Mouse (Mus musculus) heart, adult 2 months (tissue): ENCODE results near the gene Tbxa2r. TPM values are rescaled to one million over a fixed set of nuclear protein-coding genes. Genes with fewer than 3 reads are reported as not detected.

Experiments
- DNase-seq, 2 experiments: peaks; one replicate each; pipeline ENCODE4 v3.0.0; 2021
- H3K27ac ChIP-seq: fragments of 200-600 bp; 2 replicates; pipeline ENCODE4 v1.8.1; 2022
- H3K27me3 ChIP-seq: fragments of 200-500 bp; 2 replicates; pipeline ENCODE4 v1.6.1; 2012; ENCODE audit warnings: mild to moderate bottlenecking, low read length, inconsistent platforms, mixed read lengths; ENCODE audit not compliant: control insufficient read depth, insufficient read depth
- H3K36me3 ChIP-seq: fragments of 200-500 bp; 2 replicates; pipeline ENCODE4 v1.6.1; 2012; ENCODE audit warnings: low read length, inconsistent platforms; ENCODE audit not compliant: control insufficient read depth, insufficient read depth
- H3K4me1 ChIP-seq: fragments of 200-500 bp; 2 replicates; pipeline ENCODE4 v1.6.1; 2011; ENCODE audit warnings: low read length; ENCODE audit not compliant: control insufficient read depth, insufficient read depth
- H3K4me3 ChIP-seq: fragments of 200-600 bp; 2 replicates; pipeline ENCODE4 v1.8.1; 2022
- H3K79me2 ChIP-seq: fragments of 200-500 bp; replicated peaks from 2 replicates; pipeline ENCODE4 v1.6.1; 2012; ENCODE audit warnings: mild to moderate bottlenecking, inconsistent platforms, low read length, moderate library complexity, mixed read lengths; ENCODE audit not compliant: control insufficient read depth, insufficient read depth
- H3K9ac ChIP-seq: fragments of 200-500 bp; 2 replicates; pipeline ENCODE4 v1.6.1; 2012; ENCODE audit warnings: low read depth, mild to moderate bottlenecking, control low read depth, inconsistent platforms, low read length, mixed read lengths
- CTCF ChIP-seq: fragments of 200-600 bp; IDR thresholded peaks from 2 replicates; pipeline ENCODE4 v1.8.1; 2022; ENCODE audit warnings: antibody characterized with exemption, mild to moderate bottlenecking, moderate library complexity
- EP300 ChIP-seq: fragments of 200-500 bp; IDR thresholded peaks from 2 replicates; pipeline ENCODE4 v1.6.1; 2011; ENCODE audit warnings: low read depth, low read length, control low read depth; ENCODE audit not compliant: insufficient read depth
- POLR2A ChIP-seq: fragments of 200-500 bp; IDR thresholded peaks from 2 replicates; pipeline ENCODE4 v1.6.1; 2011; ENCODE audit warnings: mild to moderate bottlenecking, low read depth, low read length, control low read depth; ENCODE audit not compliant: insufficient read depth
- WGBS: fragments of 180-500 bp; shearing (Covaris S2); methylation state at CpG from one replicate; pipeline ENCODE4 v1.1.7; 2018; 5-methylcytosine and 5-hydroxymethylcytosine counted together
- intact Hi-C: fragments of 180-260 bp; cut with DNase I; formaldehyde crosslinking; loops from one replicate; pipeline ENCODE4 v1.15.1; 2025
- polyA plus RNA-seq: library from polyadenylated mRNA; depleted of rRNA; stranded (reverse); fragments of >200 nt; gene quantifications from 2 replicates; pipeline ENCODE4 v1.2.3, GENCODE M21; 2012
- total RNA-seq, 2 experiments: library from RNA; stranded (reverse); gene quantifications; 2 replicates each; pipeline ENCODE4 v1.2.3; 2021

The Tbxa2r gene
- total and polyA plus RNA-seq, 3 experiments = 3.8 to 7.1 (median 4.1) TPM

DNA sequence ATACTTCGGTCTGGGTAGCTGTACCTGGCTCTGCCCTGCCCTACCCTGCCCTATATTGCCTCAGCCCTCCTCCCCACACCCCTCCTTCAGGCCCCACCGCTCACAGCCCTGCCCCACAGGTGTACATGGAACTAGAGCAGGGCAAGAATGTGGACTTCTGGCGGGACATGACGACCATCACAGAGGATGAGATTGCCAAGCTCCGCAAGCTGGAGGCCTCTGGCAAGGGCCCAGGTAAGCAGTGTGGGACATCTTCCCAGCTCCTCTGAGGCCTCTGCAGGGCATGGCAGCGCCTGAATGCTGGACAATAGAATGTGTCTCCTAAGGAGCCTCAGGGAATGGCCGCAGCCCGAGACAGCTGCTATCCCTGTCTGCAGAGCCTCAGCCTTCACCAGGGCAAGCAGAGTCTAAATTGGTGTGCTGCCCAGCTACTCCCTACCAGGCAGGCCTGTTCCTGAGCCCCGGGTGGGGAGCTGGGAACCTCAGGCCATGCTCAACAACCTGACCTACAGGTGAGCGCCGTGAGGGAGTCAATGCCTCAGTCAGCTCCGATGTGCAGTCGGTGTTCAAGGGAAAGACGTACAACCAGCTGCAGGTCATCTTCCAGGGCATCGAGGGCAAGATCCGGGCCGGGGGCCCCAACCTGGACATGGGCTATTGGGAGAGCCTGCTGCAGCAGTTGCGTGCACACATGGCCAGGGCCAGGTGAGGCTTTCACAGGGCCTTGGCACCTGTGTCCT is 4.6 kb upstream of the Tbxa2r start:
- intact Hi-C loops = no loop called here
- TF ChIP-seq POLR2A (no peak), CTCF (no peak), EP300 (no peak)
- no peak for DNase-seq
- Histone ChIP-seq H3K9ac (no peak overlapping the region), H3K4me1 (peaks cover 23% of the 10 kb centered on the region), H3K27ac (no peak overlapping the region), H3K36me3 (no peaks in the 10 kb centered on the region; the same call in 1 of the 2 replicates), H3K27me3 (no peaks in the 10 kb centered on the region), H3K79me2 (no peaks in the 10 kb centered on the region; the same call in 1 of the 2 replicates), H3K4me3 (no peak overlapping the region)
- 89% methylated on average over 18 of the region's 18 CpGs for WGBS

DNA sequence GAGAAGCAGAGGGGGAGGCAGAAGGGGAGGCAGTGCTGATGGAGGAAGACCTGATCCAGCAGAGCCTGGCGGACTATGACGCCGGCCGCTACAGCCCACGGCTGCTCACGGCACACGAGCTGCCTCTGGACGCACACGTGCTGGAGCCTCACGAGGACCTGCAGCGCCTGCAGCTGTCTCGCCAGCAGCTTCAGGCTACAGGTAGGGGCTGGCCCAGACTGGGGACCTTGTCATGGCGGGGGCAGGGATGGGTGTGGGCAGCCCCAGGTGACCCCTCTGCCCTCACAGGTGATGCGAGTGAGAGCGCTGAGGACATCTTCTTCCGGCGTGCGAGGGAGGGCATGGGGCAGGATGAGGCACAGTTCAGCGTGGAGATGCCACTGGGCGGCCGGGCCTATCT is 3.4 kb upstream of the Tbxa2r start:
- DNase-seq = no peak
- H3K79me2 ChIP-seq = no peaks in the 10 kb centered on the region; the same call in 1 of the 2 replicates
- no peaks in the 10 kb centered on the region; the same call in 1 of the 2 replicates for H3K36me3 ChIP-seq
- WGBS = 94% methylated on average over 21 of the region's 21 CpGs
- no peak overlapping the region for H3K4me3 ChIP-seq
- intact Hi-C loops = no loop called here
- H3K9ac ChIP-seq = no peak overlapping the region
- no peak overlapping the region for H3K27ac ChIP-seq
- no peaks in the 10 kb centered on the region for H3K27me3 ChIP-seq
- TF ChIP-seq CTCF (no peak), POLR2A (no peak), EP300 (no peak)
- peaks cover 29% of the 10 kb centered on the region for H3K4me1 ChIP-seq

DNA sequence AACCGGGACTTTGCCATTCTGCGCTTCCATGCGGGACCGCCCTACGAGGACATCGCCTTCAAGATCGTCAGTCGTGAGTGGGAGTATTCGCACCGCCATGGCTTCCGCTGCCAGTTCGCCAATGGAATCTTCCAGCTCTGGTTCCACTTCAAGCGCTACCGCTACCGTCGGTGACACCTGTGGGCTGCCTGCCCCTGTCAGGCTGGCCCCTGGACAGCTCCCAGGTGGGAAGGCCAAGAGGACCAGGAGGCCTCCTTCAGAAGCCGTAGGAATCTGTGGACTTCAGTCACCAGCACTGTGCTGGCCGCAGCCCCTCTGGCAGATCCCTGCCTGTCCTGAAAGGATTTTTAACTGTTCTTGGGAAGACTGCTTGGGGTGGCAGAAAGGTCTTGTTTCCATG is 2.8 kb upstream of the Tbxa2r start:
- intact Hi-C loops = no loop called here
- Histone ChIP-seq H3K4me3 (no peak overlapping the region), H3K36me3 (no peaks in the 10 kb centered on the region; the same call in 1 of the 2 replicates), H3K79me2 (no peaks in the 10 kb centered on the region; the same call in 1 of the 2 replicates), H3K27me3 (no peaks in the 10 kb centered on the region), H3K4me1 (peaks cover 32% of the 10 kb centered on the region), H3K27ac (peak overlapping the region; percentile 86), H3K9ac (no peak overlapping the region)
- WGBS = 85% methylated on average over 18 of the region's 18 CpGs
- DNase-seq = no peak
- TF ChIP-seq POLR2A (no peak), EP300 (no peak), CTCF (no peak)

DNA sequence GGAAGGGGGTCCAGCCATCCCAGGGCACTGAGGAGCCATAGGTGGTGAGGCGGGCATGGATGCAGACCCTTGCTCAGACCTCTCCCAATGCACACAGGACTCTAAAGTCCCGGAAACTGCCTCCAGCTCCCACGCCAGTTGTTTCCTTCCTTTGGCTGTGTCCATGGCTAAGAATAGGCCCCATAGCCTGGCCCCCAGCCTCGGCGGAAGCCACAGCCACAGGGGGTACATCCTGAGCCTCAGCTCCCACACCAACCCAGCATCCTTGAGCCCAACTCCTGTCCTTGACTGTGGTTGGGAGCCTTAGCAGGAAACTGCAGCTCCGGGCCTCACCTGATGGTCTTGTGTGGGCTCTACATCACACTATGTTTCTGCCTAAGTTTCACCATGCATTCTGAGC is 1.7 kb upstream of the Tbxa2r start:
- WGBS = 40% methylated on average over 6 of the region's 6 CpGs
- intact Hi-C loops = no loop called here
- H3K79me2 ChIP-seq = no peaks in the 10 kb centered on the region; the same call in 1 of the 2 replicates
- no peaks in the 10 kb centered on the region for H3K27me3 ChIP-seq
- peak; percentile 69 to 78 for DNase-seq
- peak overlapping the region; percentile 52 for H3K9ac ChIP-seq
- peaks cover 33% of the 10 kb centered on the region for H3K4me1 ChIP-seq
- H3K27ac ChIP-seq = peak overlapping the region; percentile 86
- H3K36me3 ChIP-seq = no peaks in the 10 kb centered on the region; the same call in 1 of the 2 replicates
- TF ChIP-seq EP300 (peak; percentile 78), POLR2A (peak; percentile 64), CTCF (0 out of 2 replicates have a peak, but pooled peaks have one; percentile 10)
- H3K4me3 ChIP-seq = peak overlapping the region; percentile 4; the same call in 1 of the 2 replicates

DNA sequence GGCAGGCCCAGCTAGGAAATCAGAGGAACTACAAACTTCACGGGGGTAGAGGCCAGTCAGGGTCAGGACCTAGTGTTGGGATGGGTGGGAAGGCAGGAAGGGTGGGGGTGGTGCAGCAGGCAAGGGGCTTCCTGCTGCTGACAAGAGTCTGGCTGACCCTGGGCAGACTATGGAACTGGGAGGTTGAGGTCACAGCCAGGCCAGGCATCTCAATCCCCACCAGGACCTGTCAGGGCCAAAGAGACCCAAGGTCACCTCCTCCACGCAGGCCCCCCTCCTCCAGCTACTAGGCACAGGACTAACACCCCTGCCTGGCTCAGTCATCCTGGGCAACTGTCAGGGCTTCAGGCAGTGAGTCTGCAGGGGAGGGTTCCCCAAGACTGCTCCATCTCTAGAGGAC is 572 bp upstream of the Tbxa2r start:
- Histone ChIP-seq H3K27me3 (no peaks in the 10 kb centered on the region), H3K27ac (peak overlapping the region; percentile 86), H3K36me3 (no peaks in the 10 kb centered on the region), H3K4me1 (peaks cover 33% of the 10 kb centered on the region), H3K79me2 (no peaks in the 10 kb centered on the region), H3K4me3 (no peak overlapping the region), H3K9ac (peak overlapping the region; percentile 52)
- no peak for TF ChIP-seq POLR2A
- no peak for TF ChIP-seq EP300
- no peak for TF ChIP-seq CTCF
- intact Hi-C loops = no loop called here
- peak in 1 of 2 experiments; percentile 61 for DNase-seq
- WGBS = 12% methylated on average over 2 of the region's 2 CpGs
